8 mouse cellular contexts compared by ENCODE assay signal in the genomic region with DNA sequence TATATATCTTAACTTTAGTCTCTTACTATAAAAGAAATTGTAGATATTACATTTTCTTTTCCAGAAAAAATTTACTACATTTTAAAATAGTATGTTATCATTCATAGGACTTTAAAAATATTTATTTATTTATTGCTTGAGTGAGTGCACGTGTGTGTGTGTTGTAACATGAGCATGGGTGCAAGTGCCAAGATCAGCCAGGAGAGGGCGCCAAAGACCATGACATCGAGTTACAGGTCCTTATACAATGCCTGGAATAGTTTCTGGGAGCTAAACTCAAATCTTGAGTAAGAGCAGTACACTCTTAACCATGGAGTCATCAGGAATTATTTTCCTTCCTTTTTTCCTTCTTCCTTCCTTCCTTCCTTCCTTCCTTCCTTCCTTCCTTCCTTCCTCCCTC.
DNase-seq lines count a peak whose midpoint lies in the region; ATAC-seq lines count a peak whose summit lies in the region.

No protein-coding gene starts in this region.

- 13% methylated on average over 3 of the region's 3 CpGs for WGBS in hindbrain, embryonic 11.5 days
- WGBS in hindbrain, embryonic 12.5 days: 11% methylated on average over 3 of the region's 3 CpGs
- WGBS in heart, embryonic 10.5 days: 10% methylated on average over 3 of the region's 3 CpGs

- intact Hi-C loops in left cerebral cortex, postnatal 4 days (cut with DNase I): no loop called here

- H3K4me3 ChIP-seq in hindbrain, embryonic 11.5 days (ENCODE audit: low read depth, low read length): no peak overlapping the region
- H3K4me3 ChIP-seq in hindbrain, embryonic 12.5 days: no peak overlapping the region
- no peak overlapping the region for H3K4me3 ChIP-seq in heart, embryonic 10.5 days

- no peak for ATAC-seq in hindbrain, embryonic 11.5 days (ENCODE audit: low FRiP score)
- ATAC-seq in hindbrain, embryonic 12.5 days (ENCODE audit: low FRiP score): no peak

- DNase-seq in hindbrain, embryonic 11.5 days (ENCODE audit: low spot score): peak; percentile 49
- peak; percentile 4 for DNase-seq in urinary bladder, postnatal 14 days (ENCODE audit: low spot score)
- DNase-seq in urinary bladder, postnatal 25 days (ENCODE audit: low spot score): no peak
- peak; percentile 2 for DNase-seq in cerebellum, adult 8-10 months
- peak; percentile 24 for DNase-seq in left cerebral cortex, postnatal 4 days
- no peak for DNase-seq in thymus, postnatal 14 days
- no peak for DNase-seq in heart, embryonic 10.5 days (ENCODE audit: low spot score)

- no peaks in the 10 kb centered on the region for H3K36me3 ChIP-seq in hindbrain, embryonic 11.5 days (ENCODE audit: control insufficient read depth, insufficient read depth, low read length)
- H3K36me3 ChIP-seq in hindbrain, embryonic 12.5 days: no peaks in the 10 kb centered on the region
- no peaks in the 10 kb centered on the region for H3K36me3 ChIP-seq in heart, embryonic 10.5 days

- H3K9me3 ChIP-seq in hindbrain, embryonic 11.5 days (ENCODE audit: control insufficient read depth, low read length): no peaks in the 10 kb centered on the region
- H3K9me3 ChIP-seq in hindbrain, embryonic 12.5 days (replicated peaks): no peaks in the 10 kb centered on the region
- H3K9me3 ChIP-seq in heart, embryonic 10.5 days: no peaks in the 10 kb centered on the region

- no peaks in the 10 kb centered on the region for H3K27me3 ChIP-seq in hindbrain, embryonic 11.5 days (ENCODE audit: control insufficient read depth, insufficient read depth, low read length)
- H3K27me3 ChIP-seq in hindbrain, embryonic 12.5 days: no peaks in the 10 kb centered on the region
- H3K27me3 ChIP-seq in heart, embryonic 10.5 days (ENCODE audit: insufficient read depth, poor library complexity, severe bottlenecking): no peaks in the 10 kb centered on the region

- no peak overlapping the region for H3K9ac ChIP-seq in hindbrain, embryonic 11.5 days (ENCODE audit: low read depth, low read length)
- H3K9ac ChIP-seq in hindbrain, embryonic 12.5 days: no peak overlapping the region

- no peak overlapping the region for H3K4me2 ChIP-seq in hindbrain, embryonic 11.5 days (replicated peaks; ENCODE audit: low read depth, low read length)
- H3K4me2 ChIP-seq in hindbrain, embryonic 12.5 days (replicated peaks): no peak overlapping the region

- H3K4me1 ChIP-seq in hindbrain, embryonic 11.5 days (replicated peaks; ENCODE audit: control insufficient read depth, insufficient read depth, low read length): no peaks in the 10 kb centered on the region
- H3K4me1 ChIP-seq in hindbrain, embryonic 12.5 days: no peaks in the 10 kb centered on the region
- H3K4me1 ChIP-seq in heart, embryonic 10.5 days: no peaks in the 10 kb centered on the region

- no peak overlapping the region for H3K27ac ChIP-seq in hindbrain, embryonic 11.5 days (ENCODE audit: low read depth, low read length)
- no peak overlapping the region for H3K27ac ChIP-seq in hindbrain, embryonic 12.5 days
- H3K27ac ChIP-seq in heart, embryonic 10.5 days: no peak overlapping the region

Comparison
In these comparisons a context has a peak if more than half of its experiments do, and no peak if none do; other contexts are left out.
1. DNase-seq: peak in hindbrain, embryonic 11.5 days (single experiment), urinary bladder, postnatal 14 days (single experiment), cerebellum, adult 8-10 months (single experiment) and left cerebral cortex, postnatal 4 days (single experiment); none in urinary bladder, postnatal 25 days (single experiment), thymus, postnatal 14 days (single experiment) and heart, embryonic 10.5 days (single experiment).